In the genomic region with DNA sequence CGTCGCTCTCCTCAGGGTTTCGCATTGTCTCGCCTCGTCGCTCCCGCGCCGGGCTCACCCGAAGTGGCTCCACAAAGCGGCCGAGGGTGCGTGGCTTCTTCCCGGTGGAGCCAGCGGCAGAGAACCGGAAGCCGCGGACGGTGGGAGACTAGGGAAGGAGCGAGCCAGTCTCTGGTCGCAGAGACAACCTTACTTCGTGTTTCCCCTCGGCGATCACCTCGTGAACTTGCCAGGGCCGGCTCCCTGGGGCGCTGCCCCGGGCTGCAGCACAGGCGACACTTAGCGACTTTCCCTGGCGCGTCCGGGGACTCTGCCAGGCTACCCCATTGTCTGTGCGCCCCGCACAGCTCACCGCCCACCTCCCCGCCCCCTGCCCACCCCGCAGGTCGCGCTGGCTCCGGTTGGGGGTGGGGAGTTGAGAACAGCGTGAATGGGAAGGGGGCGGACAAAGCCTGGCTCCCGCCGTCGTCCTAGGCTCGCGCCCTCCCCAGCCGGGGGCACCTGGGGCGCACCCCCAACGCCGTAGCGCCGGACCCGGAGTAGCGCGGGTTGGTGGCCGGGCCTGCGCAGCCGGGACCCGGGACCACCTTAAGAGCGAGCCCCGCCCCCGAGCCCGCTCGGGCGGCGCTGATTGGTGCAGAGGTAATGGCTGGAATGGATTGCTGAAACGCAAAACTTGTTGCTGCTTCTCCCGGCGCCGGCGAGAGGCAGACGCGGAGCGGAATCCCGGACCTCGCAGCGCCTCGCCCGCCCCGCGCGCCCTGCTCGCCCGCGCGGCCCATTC, we compare ENCODE assay signal across 9 mouse cellular contexts. TPM values are rescaled to one million over a fixed set of nuclear protein-coding genes. Genes with fewer than 3 reads are reported as not detected.
DNase-seq lines count a peak whose midpoint lies in the region; ATAC-seq and TF ChIP-seq lines count a peak whose summit lies in the region.
"Had no signal": no experiment of that assay in that cellular context is flagged by ENCODE, and none has a peak within 500 bp of the region (broad histone marks: within the 10 kb centered on the region; RNA-seq: fewer than 3 reads in every experiment).

A gene (plus strand): TSS at position 772 of the 784 bp plus-strand sequence.

- peak within 1 kb of the TSS; percentile 99 for H3K9ac ChIP-seq in forebrain, embryonic 11.5 days (ENCODE audit: low read length)
- peak within 1 kb of the TSS; percentile 84 for H3K9ac ChIP-seq in heart, embryonic 14.5 days (ENCODE audit: low read length)
- H3K9ac ChIP-seq in liver, adult 2 months (ENCODE audit: low read depth, low read length), result peak within 1 kb of the TSS; percentile 98
- H3K9ac ChIP-seq in neural tube, embryonic 11.5 days (ENCODE audit: low read length), result peak within 1 kb of the TSS; percentile 96

- peaks cover 9% of the 10 kb centered on the region for H3K36me3 ChIP-seq in forebrain, embryonic 11.5 days (ENCODE audit: control insufficient read depth, insufficient read depth, low read length)
- H3K36me3 ChIP-seq in heart, embryonic 14.5 days (ENCODE audit: control insufficient read depth, insufficient read depth, low read length), result peaks cover 21% of the 10 kb centered on the region
- H3K36me3 ChIP-seq in liver, adult 2 months (ENCODE audit: control insufficient read depth, insufficient read depth, low read length), result peaks cover 16% of the 10 kb centered on the region
- peaks cover 6% of the 10 kb centered on the region for H3K36me3 ChIP-seq in neural tube, embryonic 11.5 days (ENCODE audit: control insufficient read depth, insufficient read depth, low read length)
- H3K36me3 ChIP-seq in testis, adult 2 months (ENCODE audit: control insufficient read depth, insufficient read depth, low read length), result no peaks in the 10 kb centered on the region

- peaks cover 40% of the 10 kb centered on the region for H3K79me2 ChIP-seq in liver, adult 2 months (ENCODE audit: control insufficient read depth, insufficient read depth, low read length)

- peak within 1 kb of the TSS; percentile 98 for H3K4me2 ChIP-seq in forebrain, embryonic 11.5 days (ENCODE audit: low read depth, low read length, severe bottlenecking)
- peak within 1 kb of the TSS; percentile 98 for H3K4me2 ChIP-seq in heart, embryonic 14.5 days (ENCODE audit: low read length)
- H3K4me2 ChIP-seq in neural tube, embryonic 11.5 days (ENCODE audit: low read depth), result peak within 1 kb of the TSS; percentile 97

- no peak for TF ChIP-seq CTCF in liver, adult 2 months (IDR thresholded peaks at IDR 0.05; ENCODE audit: low read depth, low read length)
- no peak for TF ChIP-seq CTCF in testis, adult 2 months (IDR thresholded peaks at IDR 0.05; ENCODE audit: control insufficient read depth, insufficient read depth, insufficient replicate concordance, low read depth, low read length)

- under 1% methylated on average over 76 of the region's 88 CpGs for WGBS in forebrain, embryonic 11.5 days
- under 1% methylated on average over 84 of the region's 88 CpGs for WGBS in heart, embryonic 14.5 days
- WGBS in liver, adult 2 months, result under 1% methylated on average over 87 of the region's 88 CpGs
- WGBS in neural tube, embryonic 11.5 days, result 1% methylated on average over 77 of the region's 88 CpGs

- no peaks in the 10 kb centered on the region for H3K27me3 ChIP-seq in forebrain, embryonic 11.5 days (ENCODE audit: control insufficient read depth, insufficient read depth, low read length)
- peaks cover 28% of the 10 kb centered on the region for H3K27me3 ChIP-seq in heart, embryonic 14.5 days (ENCODE audit: control insufficient read depth, insufficient read depth, low read length)
- no peaks in the 10 kb centered on the region for H3K27me3 ChIP-seq in liver, adult 2 months (ENCODE audit: control insufficient read depth, insufficient read depth, low read length)
- 0 out of 2 replicates have a peak, but pooled peaks cover 5% of the 10 kb centered on the region for H3K27me3 ChIP-seq in neural tube, embryonic 11.5 days (ENCODE audit: control insufficient read depth, insufficient read depth, low read length)
- H3K27me3 ChIP-seq in testis, adult 2 months (ENCODE audit: control insufficient read depth, insufficient read depth, low read length), result no peaks in the 10 kb centered on the region

- DNase-seq in spleen, adult 18-20 months, result peak; percentile 42 to 57
- DNase-seq in spleen, adult 12 weeks (ENCODE audit: low spot score), result no peak
- peak; percentile 97 for DNase-seq in forebrain, embryonic 11.5 days (ENCODE audit: low spot score)
- DNase-seq in kidney, postnatal 10 days, result peak; percentile 94
- peak; percentile 70 for DNase-seq in liver, adult 2 months (ENCODE audit: extremely low read depth, low read depth, low spot score)
- peak; percentile 97 for DNase-seq in neural tube, embryonic 11.5 days (ENCODE audit: low spot score)

- H3K9me3 ChIP-seq in forebrain, embryonic 11.5 days (ENCODE audit: control insufficient read depth, low read length), result no peaks in the 10 kb centered on the region
- no peaks in the 10 kb centered on the region for H3K9me3 ChIP-seq in heart, embryonic 14.5 days (ENCODE audit: control insufficient read depth, low read length)
- no peaks in the 10 kb centered on the region for H3K9me3 ChIP-seq in neural tube, embryonic 11.5 days (ENCODE audit: control insufficient read depth, low read length)

- peaks cover 20% of the 10 kb centered on the region for H3K4me1 ChIP-seq in forebrain, embryonic 11.5 days (replicated peaks; ENCODE audit: control insufficient read depth, insufficient read depth, low read length)
- peaks cover 21 to 36% of the 10 kb centered on the region in 2 experiments for H3K4me1 ChIP-seq in heart, embryonic 14.5 days (ENCODE audit: control insufficient read depth in 2 of 2, insufficient read depth in 2 of 2, low read length in 2 of 2)
- no peaks in the 10 kb centered on the region; the same call in 1 of the 2 replicates for H3K4me1 ChIP-seq in liver, adult 2 months (ENCODE audit: control insufficient read depth, insufficient read depth, low read length)
- peaks cover 55% of the 10 kb centered on the region for H3K4me1 ChIP-seq in neural tube, embryonic 11.5 days (ENCODE audit: control insufficient read depth, insufficient read depth, low read length)
- peaks cover 21% of the 10 kb centered on the region for H3K4me1 ChIP-seq in testis, adult 2 months (ENCODE audit: control insufficient read depth, insufficient read depth, low read length)

- peak; percentile 91 for TF ChIP-seq POLR2A in liver, adult 2 months (IDR thresholded peaks at IDR 0.05; ENCODE audit: extremely low read depth, insufficient read depth, low read length)
- TF ChIP-seq POLR2A in testis, adult 2 months (IDR thresholded peaks at IDR 0.05; ENCODE audit: control insufficient read depth, low read depth, low read length), result no peak

- ATAC-seq in forebrain, embryonic 11.5 days (replicated peaks; ENCODE audit: low FRiP score), result peak; percentile 93
- peak; percentile 91 for ATAC-seq in heart, embryonic 14.5 days (ENCODE audit: insufficient number of reproducible peaks, insufficient read depth, low FRiP score, low read depth)
- ATAC-seq in neural tube, embryonic 11.5 days (ENCODE audit: insufficient read depth, low FRiP score, low TSS enrichment), result peak; percentile 92

- H3K27ac ChIP-seq in forebrain, embryonic 11.5 days (ENCODE audit: low read depth, low read length), result peak within 1 kb of the TSS; percentile 98
- peak within 1 kb of the TSS; percentile 75 to 88 for H3K27ac ChIP-seq in heart, embryonic 14.5 days (replicated peaks in 1 of 2; ENCODE audit: control insufficient read depth in 1 of 2, insufficient read depth in 1 of 2, low read depth in 2 of 2, low read length in 2 of 2)
- H3K27ac ChIP-seq in liver, adult 2 months (replicated peaks; ENCODE audit: insufficient read depth, low read depth, low read length), result peak within 1 kb of the TSS; percentile 77
- peak within 1 kb of the TSS; percentile 96 for H3K27ac ChIP-seq in neural tube, embryonic 11.5 days (ENCODE audit: low read depth, low read length)
- no peak within 1 kb of the TSS for H3K27ac ChIP-seq in testis, adult 2 months (ENCODE audit: control insufficient read depth, insufficient read depth, low read depth, low read length)

- H3K4me3 ChIP-seq in forebrain, embryonic 11.5 days (ENCODE audit: low read depth, low read length), result peak within 1 kb of the TSS; percentile 97
- H3K4me3 ChIP-seq in heart, embryonic 14.5 days (ENCODE audit: control insufficient read depth in 1 of 2, insufficient read depth in 1 of 2, low read depth in 1 of 2, low read length in 2 of 2), result peak within 1 kb of the TSS; percentile 51 to 89
- peak within 1 kb of the TSS; percentile 93 for H3K4me3 ChIP-seq in liver, adult 2 months (ENCODE audit: insufficient read depth, low read depth, low read length)
- peak within 1 kb of the TSS; percentile 95 for H3K4me3 ChIP-seq in neural tube, embryonic 11.5 days (ENCODE audit: low read depth, low read length)
- peak within 1 kb of the TSS; percentile 63 for H3K4me3 ChIP-seq in testis, adult 2 months (ENCODE audit: control insufficient read depth, low read depth, low read length)

RNA-seq across cellular contexts. Expression of the gene that starts here (rescaled TPM):
- 50.9 and 51.9 TPM in 2 replicates for polyA plus RNA-seq in forebrain, embryonic 11.5 days (2014; fragmentation: Nextera tagmentation; extraction: Ambion mirVana)
- 5.6 and 6.9 TPM in 2 replicates for polyA plus RNA-seq in heart, embryonic 14.5 days (2014; fragmentation: Nextera tagmentation; extraction: Ambion mirVana)
- 3.4 and 6.2 TPM in 2 replicates for total RNA-seq in liver, adult 2 months (2014; rRNA removed)
- 5.7 and 7.3 TPM in 2 replicates for polyA plus RNA-seq in liver, adult 2 months (2012; rRNA removed)
- 25.6 and 27.3 TPM in 2 replicates for polyA plus RNA-seq in neural tube, embryonic 11.5 days (2014; fragmentation: Nextera tagmentation; extraction: Ambion mirVana)
- 0.23 and 0.34 TPM in 2 replicates for polyA plus RNA-seq in testis, adult 2 months (2012; rRNA removed)
- polyA plus RNA-seq: C2C12 had no signal
